Mouse (Mus musculus): ENCODE data around the gene Pappa2. TPM values are rescaled to one million over a fixed set of nuclear protein-coding genes. Genes with fewer than 3 reads are reported as not detected.

Gene Pappa2
- polyA plus RNA-seq, 1 experiment from 2014 or later = 3.9 TPM

DNA sequence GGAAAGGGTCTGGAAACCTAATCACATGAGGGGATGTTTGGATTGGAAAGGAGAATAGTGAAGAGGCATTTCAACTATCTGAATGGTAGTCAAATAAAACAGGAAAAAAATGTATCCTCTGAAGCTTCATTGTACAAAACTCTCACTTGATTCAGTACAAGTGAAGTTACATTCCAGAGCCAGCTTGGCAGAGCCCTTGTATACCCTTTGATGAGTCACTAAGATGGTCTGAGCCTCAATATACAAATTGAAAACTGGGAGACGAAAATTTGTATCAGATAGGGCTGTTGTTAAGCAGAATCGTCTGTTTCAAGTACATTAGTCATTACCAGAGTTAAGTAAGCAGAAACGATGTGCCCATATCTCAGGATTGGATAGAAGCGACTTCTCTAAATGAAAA lies 143.1 kb downstream of the Pappa2 start:
- Histone ChIP-seq H3K4me1 (no peaks in the 10 kb centered on the region), H3K4me2 (no peak overlapping the region), H3K9ac (no peak overlapping the region), H3K4me3 (no peak overlapping the region), H3K27me3 (no peaks in the 10 kb centered on the region), H3K9me3 (no peaks in the 10 kb centered on the region), H3K36me3 (no peaks in the 10 kb centered on the region), H3K27ac (no peak overlapping the region)
- no peak for ATAC-seq (ENCODE audit: insufficient number of reproducible peaks, insufficient read depth, low FRiP score, low TSS enrichment, low read depth)
- WGBS = 77% methylated on average over 4 of the region's 4 CpGs

DNA sequence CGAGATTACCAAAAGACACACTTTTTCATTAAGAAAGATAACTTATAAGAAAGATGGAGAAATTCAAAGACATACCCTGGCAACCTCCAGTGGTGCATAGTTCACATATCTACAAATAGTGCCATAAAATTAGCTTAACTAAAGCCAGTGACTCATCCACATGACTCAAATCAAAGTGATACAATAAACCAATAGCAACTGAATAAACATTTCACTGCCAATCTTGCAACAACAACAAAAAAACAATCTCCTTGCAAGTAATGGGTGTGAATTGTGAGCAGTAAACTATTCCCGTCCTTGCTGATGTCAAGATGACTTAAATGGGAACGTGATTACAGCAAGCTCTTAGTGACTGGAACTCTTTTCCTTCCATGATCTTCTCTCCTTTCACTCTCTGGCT lies 150.1 kb downstream of the Pappa2 start:
- no peak for ATAC-seq (ENCODE audit: insufficient number of reproducible peaks, insufficient read depth, low FRiP score, low TSS enrichment, low read depth)
- Histone ChIP-seq H3K4me2 (no peak overlapping the region), H3K27ac (no peak overlapping the region), H3K4me3 (no peak overlapping the region), H3K36me3 (no peaks in the 10 kb centered on the region), H3K27me3 (no peaks in the 10 kb centered on the region), H3K4me1 (peaks cover 3% of the 10 kb centered on the region; the same call in 1 of the 2 replicates), H3K9ac (no peak overlapping the region), H3K9me3 (no peaks in the 10 kb centered on the region)
- WGBS = 83% methylated on average over 3 of the region's 3 CpGs

DNA sequence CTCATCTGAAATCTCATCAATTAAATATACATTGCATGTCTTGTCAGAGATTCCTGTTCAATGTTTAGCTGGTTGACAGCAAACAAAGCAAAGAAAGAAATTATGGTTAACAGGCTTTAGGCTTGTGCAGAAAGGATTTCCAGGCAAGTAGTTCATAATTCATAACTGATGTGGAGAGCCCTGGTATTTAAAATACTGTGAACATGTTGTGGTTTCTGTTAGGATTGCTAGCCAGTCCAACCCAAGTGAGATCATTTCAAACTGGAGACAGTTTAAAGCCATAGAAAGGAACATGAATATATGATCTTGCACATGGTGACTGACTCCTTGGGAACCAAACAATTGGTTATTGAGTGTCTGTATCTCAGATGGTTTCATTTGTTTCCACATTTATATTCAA lies 152.4 kb downstream of the Pappa2 start:
- ATAC-seq (ENCODE audit: insufficient number of reproducible peaks, insufficient read depth, low FRiP score, low TSS enrichment, low read depth) = no peak
- Histone ChIP-seq H3K4me3 (no peak overlapping the region), H3K4me1 (peaks cover 3% of the 10 kb centered on the region; the same call in 1 of the 2 replicates), H3K36me3 (no peaks in the 10 kb centered on the region), H3K9me3 (no peaks in the 10 kb centered on the region), H3K9ac (no peak overlapping the region), H3K27me3 (no peaks in the 10 kb centered on the region), H3K4me2 (no peak overlapping the region), H3K27ac (peak overlapping the region; percentile 34; the same call in 1 of the 2 replicates)

DNA sequence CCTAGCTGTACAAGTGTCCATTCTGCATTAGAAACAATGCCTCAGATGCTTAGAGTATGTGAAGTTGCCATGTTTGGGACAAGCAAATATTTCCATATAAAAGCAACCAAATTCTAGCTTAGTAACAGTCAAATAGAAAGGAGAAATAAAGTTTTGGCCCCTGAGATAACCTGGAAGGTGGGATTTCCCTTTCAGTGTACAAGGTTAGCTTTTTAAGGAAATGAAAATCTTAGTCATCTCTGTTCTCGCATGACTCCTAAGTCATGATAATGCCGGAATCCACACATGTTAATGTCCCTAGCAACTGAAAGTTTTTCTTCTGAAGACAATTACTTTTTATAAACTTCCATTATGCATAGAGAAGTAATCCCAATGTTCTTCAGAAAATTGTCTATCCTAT lies 160.6 kb downstream of the Pappa2 start:
- no peak for ATAC-seq (ENCODE audit: insufficient number of reproducible peaks, insufficient read depth, low FRiP score, low TSS enrichment, low read depth)
- Histone ChIP-seq H3K4me1 (peaks cover 13% of the 10 kb centered on the region), H3K9ac (no peak overlapping the region), H3K9me3 (no peaks in the 10 kb centered on the region), H3K4me2 (no peak overlapping the region), H3K27ac (no peak overlapping the region), H3K4me3 (no peak overlapping the region), H3K36me3 (no peaks in the 10 kb centered on the region), H3K27me3 (no peaks in the 10 kb centered on the region)
- 89% methylated on average over 2 of the region's 2 CpGs for WGBS

DNA sequence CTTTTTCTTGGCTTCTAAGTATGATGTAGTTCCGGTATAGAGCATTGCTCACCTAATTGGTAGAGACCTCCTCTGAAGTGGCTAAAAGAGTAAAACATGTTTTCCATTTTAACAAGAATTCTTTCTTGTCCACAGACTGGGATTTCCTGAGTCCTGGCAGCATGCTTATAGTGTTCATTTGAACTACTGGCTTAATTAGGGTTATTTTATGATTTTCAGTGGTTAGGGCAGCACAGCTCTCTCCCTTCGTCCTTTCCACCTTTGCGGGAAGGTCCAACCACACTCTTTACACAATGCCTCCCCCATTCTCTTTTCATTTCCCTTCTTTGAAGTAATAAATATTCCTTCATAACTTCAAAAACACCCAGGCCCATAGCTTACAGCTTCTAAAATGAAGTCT lies 163.8 kb downstream of the Pappa2 start:
- peak overlapping the region; percentile 58; the same call in 1 of the 2 replicates for H3K27ac ChIP-seq
- no peak overlapping the region for H3K4me3 ChIP-seq
- no peak for ATAC-seq (ENCODE audit: insufficient number of reproducible peaks, insufficient read depth, low FRiP score, low TSS enrichment, low read depth)
- no peaks in the 10 kb centered on the region for H3K9me3 ChIP-seq
- H3K9ac ChIP-seq = no peak overlapping the region
- WGBS = 54% methylated on average over 3 of the region's 3 CpGs
- H3K4me1 ChIP-seq = peaks cover 19% of the 10 kb centered on the region
- no peak overlapping the region for H3K4me2 ChIP-seq
- no peaks in the 10 kb centered on the region for H3K27me3 ChIP-seq
- no peaks in the 10 kb centered on the region for H3K36me3 ChIP-seq

DNA sequence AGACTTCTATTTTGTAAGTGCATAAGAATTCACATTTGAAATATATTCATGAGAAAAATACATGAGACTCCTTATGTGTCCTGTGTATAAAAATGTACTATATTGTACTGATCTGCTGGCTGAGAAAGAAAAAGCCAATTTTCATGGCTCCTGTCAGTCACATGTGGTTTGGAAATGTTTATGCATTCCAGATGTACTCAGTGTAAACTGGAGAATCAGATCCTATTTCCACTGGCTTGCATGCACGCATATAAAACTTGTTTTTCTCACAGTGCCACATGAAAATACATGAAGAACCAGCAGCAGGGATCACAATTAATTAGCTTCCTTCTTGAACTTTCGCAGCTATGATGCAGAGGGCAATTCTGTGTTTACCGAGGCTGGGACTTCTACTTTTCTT lies 168.4 kb downstream of the Pappa2 start:
- 0 out of 2 replicates have a peak, but pooled peaks have one; percentile 48 for ATAC-seq (ENCODE audit: insufficient number of reproducible peaks, insufficient read depth, low FRiP score, low TSS enrichment, low read depth)
- no peak overlapping the region for H3K4me3 ChIP-seq
- H3K9me3 ChIP-seq = no peaks in the 10 kb centered on the region
- no peak overlapping the region for H3K4me2 ChIP-seq
- no peaks in the 10 kb centered on the region for H3K36me3 ChIP-seq
- H3K27me3 ChIP-seq = no peaks in the 10 kb centered on the region
- 25% methylated on average over 3 of the region's 3 CpGs for WGBS
- peaks cover 11% of the 10 kb centered on the region for H3K4me1 ChIP-seq
- H3K27ac ChIP-seq = peak overlapping the region; percentile 80
- H3K9ac ChIP-seq = no peak overlapping the region

DNA sequence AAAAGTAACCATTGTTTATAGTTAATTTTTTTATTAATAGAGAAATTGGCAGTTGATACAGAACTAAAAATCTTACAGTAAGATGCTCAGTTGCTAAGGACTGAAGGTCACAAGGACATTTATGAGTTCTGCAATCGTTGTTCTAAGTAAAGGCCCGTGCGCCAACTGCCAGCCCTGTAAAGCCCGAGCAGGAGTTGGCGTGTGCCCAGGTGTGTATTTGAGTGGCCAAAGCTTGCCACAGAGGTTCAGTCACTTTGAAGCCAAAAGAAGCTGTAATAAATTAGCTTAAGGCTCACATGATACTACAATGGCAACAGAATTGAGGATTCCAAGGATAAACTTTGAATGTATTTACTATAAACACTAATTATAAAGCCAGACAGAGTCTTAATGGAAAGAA lies 204.8 kb downstream of the Pappa2 start:
- Histone ChIP-seq H3K4me3 (no peak overlapping the region), H3K4me1 (no peaks in the 10 kb centered on the region), H3K27ac (no peak overlapping the region), H3K27me3 (no peaks in the 10 kb centered on the region), H3K9ac (no peak overlapping the region), H3K4me2 (no peak overlapping the region), H3K9me3 (no peaks in the 10 kb centered on the region), H3K36me3 (no peaks in the 10 kb centered on the region)
- WGBS = 86% methylated on average over 5 of the region's 5 CpGs
- ATAC-seq (ENCODE audit: insufficient number of reproducible peaks, insufficient read depth, low FRiP score, low TSS enrichment, low read depth) = no peak

DNA sequence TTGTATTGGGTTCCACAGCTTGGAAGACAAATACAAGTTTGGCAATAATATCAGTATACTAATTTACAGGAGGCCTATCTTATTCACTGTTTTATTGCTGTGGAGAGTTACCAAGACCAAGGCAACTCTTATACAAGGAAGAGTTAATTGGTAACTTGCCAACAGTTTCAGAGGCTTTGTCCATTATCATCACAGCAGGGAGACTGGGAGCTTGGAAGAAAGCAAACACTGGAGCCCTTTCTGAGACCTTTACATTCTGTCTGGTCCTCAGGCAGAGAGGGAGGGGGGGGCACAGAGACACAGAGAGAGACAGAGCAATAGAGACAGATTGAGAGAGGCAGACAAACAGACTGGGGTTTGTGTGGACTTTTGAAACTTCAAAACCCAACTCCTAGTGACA lies 207.2 kb downstream of the Pappa2 start:
- Histone ChIP-seq H3K27ac (no peak overlapping the region), H3K36me3 (no peaks in the 10 kb centered on the region), H3K4me1 (no peaks in the 10 kb centered on the region), H3K9ac (no peak overlapping the region), H3K4me2 (no peak overlapping the region), H3K9me3 (no peaks in the 10 kb centered on the region), H3K4me3 (no peak overlapping the region), H3K27me3 (no peaks in the 10 kb centered on the region)
- no peak for ATAC-seq (ENCODE audit: insufficient number of reproducible peaks, insufficient read depth, low FRiP score, low TSS enrichment, low read depth)

DNA sequence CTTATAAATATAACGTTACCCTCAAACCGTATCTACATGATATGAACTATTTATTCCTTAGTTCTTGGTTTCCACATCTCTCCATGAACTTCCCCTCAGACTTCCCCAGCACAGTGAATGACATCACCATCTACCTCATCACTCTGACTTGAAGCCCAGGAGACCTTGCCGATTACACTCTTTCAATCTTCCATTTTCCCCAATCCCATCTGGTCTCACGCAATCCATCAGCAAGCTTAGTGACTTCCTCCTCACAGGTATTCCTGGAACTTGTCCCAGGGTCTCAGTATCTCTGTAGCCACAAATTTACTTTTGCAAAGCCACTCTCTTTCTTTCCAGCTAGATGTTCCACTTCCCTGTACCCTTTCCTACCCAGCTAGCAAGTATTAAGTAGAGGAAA lies 209.5 kb downstream of the Pappa2 start:
- Histone ChIP-seq H3K4me1 (no peaks in the 10 kb centered on the region), H3K4me3 (no peak overlapping the region), H3K4me2 (no peak overlapping the region), H3K27me3 (no peaks in the 10 kb centered on the region), H3K36me3 (no peaks in the 10 kb centered on the region), H3K9me3 (no peaks in the 10 kb centered on the region), H3K27ac (no peak overlapping the region), H3K9ac (no peak overlapping the region)
- no peak for ATAC-seq (ENCODE audit: insufficient number of reproducible peaks, insufficient read depth, low FRiP score, low TSS enrichment, low read depth)
- WGBS = 91% methylated on average over 4 of the region's 4 CpGs

DNA sequence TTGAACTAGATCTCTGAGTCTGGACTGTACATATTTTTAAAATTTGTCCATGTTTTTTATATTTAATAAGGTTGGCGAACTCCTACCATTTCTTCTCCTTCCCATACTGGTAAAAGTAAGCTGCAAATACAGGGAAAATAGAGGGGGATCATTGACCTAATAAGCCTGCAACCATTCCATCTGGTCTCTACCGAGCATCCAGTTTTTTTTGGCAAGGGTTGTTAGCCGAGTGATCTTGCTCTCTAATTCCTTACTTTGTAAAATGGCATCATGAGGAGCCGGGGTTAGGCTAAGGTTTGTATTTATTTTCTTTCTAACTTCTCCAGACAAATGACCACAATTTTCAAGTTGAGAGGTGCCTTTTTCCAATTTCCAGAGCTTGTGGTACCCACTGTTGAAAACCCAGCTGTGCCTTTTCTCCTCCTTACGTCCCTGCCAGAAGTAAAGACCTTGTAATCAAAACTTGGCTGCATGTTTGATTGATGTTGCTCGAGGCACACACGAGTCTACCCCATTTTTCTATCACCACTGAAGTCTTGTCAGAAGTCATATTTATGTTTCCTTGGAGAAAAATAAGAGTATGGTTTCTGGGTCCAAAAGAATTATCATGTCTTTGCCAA lies 210.1 kb downstream of the Pappa2 start:
- WGBS = 66% methylated on average over 7 of the region's 7 CpGs
- Histone ChIP-seq H3K27me3 (no peaks in the 10 kb centered on the region), H3K36me3 (no peaks in the 10 kb centered on the region), H3K4me1 (no peaks in the 10 kb centered on the region), H3K9me3 (no peaks in the 10 kb centered on the region), H3K4me3 (no peak overlapping the region), H3K27ac (no peak overlapping the region), H3K4me2 (no peak overlapping the region), H3K9ac (no peak overlapping the region)
- no peak for ATAC-seq (ENCODE audit: insufficient number of reproducible peaks, insufficient read depth, low FRiP score, low TSS enrichment, low read depth)

DNA sequence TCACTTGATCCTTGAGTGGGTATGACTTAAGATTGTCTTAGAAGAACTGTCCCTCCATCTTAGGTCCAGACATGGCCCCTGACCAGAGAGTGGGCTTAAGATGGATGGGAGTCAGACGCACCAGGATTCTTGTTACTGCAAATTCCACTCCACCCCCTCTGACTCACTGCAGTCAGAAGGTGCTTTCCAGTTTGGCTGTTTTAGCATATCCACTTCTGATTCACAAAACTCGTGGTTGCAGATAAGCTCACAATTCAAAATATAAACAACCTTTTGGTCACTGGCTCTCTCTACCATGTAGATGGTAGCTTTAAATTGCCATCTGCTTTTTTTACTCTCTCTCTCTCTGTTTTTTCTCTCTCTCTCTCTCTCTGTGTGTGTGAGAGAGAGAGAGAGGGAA lies 214.4 kb downstream of the Pappa2 start:
- no peak overlapping the region for H3K9ac ChIP-seq
- no peak overlapping the region for H3K4me2 ChIP-seq
- WGBS = 68% methylated on average over 2 of the region's 2 CpGs
- no peaks in the 10 kb centered on the region for H3K36me3 ChIP-seq
- no peak overlapping the region for H3K27ac ChIP-seq
- no peak for ATAC-seq (ENCODE audit: insufficient number of reproducible peaks, insufficient read depth, low FRiP score, low TSS enrichment, low read depth)
- no peaks in the 10 kb centered on the region for H3K27me3 ChIP-seq
- no peaks in the 10 kb centered on the region for H3K9me3 ChIP-seq
- no peak overlapping the region for H3K4me3 ChIP-seq
- H3K4me1 ChIP-seq = no peaks in the 10 kb centered on the region

DNA sequence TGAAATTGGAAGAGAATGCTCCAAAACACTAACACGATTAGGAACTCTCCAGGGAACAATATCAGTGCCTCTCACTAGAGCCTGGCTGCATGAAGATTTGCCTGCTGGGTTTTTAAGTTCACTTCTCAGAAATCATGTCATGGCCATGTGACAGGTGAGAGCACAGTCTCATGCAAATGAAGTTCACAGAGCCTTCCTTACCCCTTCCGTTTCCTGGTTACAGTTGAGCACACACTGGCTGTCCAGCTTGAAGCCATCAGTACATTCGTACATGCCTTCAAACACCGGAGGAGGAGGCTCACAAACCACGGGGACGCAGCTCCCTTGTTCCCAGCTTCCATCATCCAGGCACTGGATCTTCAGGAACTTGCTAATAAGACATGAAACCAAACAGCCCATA lies 215.6 kb downstream of the Pappa2 start:
- 74% methylated on average over 6 of the region's 6 CpGs for WGBS
- Histone ChIP-seq H3K4me3 (no peak overlapping the region), H3K9me3 (no peaks in the 10 kb centered on the region), H3K4me2 (no peak overlapping the region), H3K27me3 (no peaks in the 10 kb centered on the region), H3K27ac (no peak overlapping the region), H3K9ac (no peak overlapping the region), H3K4me1 (no peaks in the 10 kb centered on the region), H3K36me3 (no peaks in the 10 kb centered on the region)
- no peak for ATAC-seq (ENCODE audit: insufficient number of reproducible peaks, insufficient read depth, low FRiP score, low TSS enrichment, low read depth)

DNA sequence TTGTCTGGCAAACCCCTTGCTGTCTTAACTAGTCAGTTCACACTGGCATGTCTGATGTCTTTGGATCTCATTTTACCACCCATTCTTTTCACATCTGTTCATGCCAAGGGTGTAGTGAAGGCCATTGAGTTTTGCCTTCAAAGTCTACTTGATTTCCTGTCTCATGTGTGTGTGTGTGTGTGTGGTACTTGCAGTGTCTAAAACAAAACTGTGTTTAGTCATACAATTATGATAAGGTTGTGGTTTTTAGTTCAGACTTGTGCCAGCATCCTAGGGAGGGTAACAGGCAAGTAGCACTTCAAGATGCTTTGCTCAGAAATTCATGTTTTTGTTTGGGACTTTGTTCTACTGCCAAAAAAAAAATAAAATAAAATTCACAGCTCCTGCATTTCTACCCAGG lies 216.1 kb downstream of the Pappa2 start:
- no peaks in the 10 kb centered on the region for H3K36me3 ChIP-seq
- H3K27me3 ChIP-seq = no peaks in the 10 kb centered on the region
- no peak overlapping the region for H3K4me3 ChIP-seq
- H3K9me3 ChIP-seq = no peaks in the 10 kb centered on the region
- ATAC-seq (ENCODE audit: insufficient number of reproducible peaks, insufficient read depth, low FRiP score, low TSS enrichment, low read depth) = no peak
- H3K4me2 ChIP-seq = no peak overlapping the region
- no peak overlapping the region for H3K27ac ChIP-seq
- H3K4me1 ChIP-seq = no peaks in the 10 kb centered on the region
- no peak overlapping the region for H3K9ac ChIP-seq
